Mouse (Mus musculus): ENCODE results near the gene Clstn2.

DNA sequence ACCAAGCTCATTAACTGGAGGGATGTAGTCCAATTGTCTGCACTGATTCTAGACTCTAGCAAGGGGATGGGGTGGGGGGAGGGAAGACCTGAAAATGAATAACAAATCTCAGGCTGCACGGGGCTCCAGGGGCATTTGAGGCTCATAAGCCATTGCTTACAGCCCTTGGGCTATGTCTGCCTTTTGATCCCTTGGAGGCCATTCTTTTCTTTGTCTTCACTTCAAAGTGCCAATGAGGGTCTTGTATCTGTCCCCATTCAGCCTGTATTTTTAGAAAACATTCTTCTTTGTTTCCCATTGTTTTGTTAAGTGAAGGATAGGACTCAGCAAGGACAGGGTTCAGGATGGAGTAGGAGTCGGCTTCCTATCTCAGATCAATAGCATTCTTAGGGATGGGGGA, 556.0 kb downstream of the Clstn2 start:
- TF ChIP-seq CTCF (IDR thresholded peaks at IDR 0.05; ENCODE audit: extremely low read depth, insufficient read length, insufficient replicate concordance, low read depth, low read length): no peak
- TF ChIP-seq POLR2A (IDR thresholded peaks at IDR 0.05; ENCODE audit: low read depth, low read length): no peak

Measured in small intestine, adult 2 months (tissue).